8 mouse cellular contexts compared by ENCODE assay signal in genomic region chr2:110362432-110363283, GRCm38 (mm10). TPM values are rescaled to one million over a fixed set of nuclear protein-coding genes. Genes with fewer than 3 reads are reported as not detected.
DNase-seq lines count a peak whose midpoint lies in the region; ATAC-seq and TF ChIP-seq lines count a peak whose summit lies in the region.

Gene Fibin (minus strand): TSS chr2:110363183.

- peak within 1 kb of the TSS; percentile 39 for H3K4me3 ChIP-seq in hindbrain, embryonic 11.5 days (ENCODE audit: low read depth, low read length)
- H3K4me3 ChIP-seq in lung, embryonic 14.5 days (ENCODE audit: low read depth, low read length) = peak within 1 kb of the TSS; percentile 45

- ATAC-seq in hindbrain, embryonic 11.5 days (ENCODE audit: low FRiP score) = peak; percentile 81
- ATAC-seq in lung, embryonic 14.5 days (ENCODE audit: insufficient read depth) = peak; percentile 74

- no peaks in the 10 kb centered on the region for H3K4me1 ChIP-seq in hindbrain, embryonic 11.5 days (replicated peaks; ENCODE audit: control insufficient read depth, insufficient read depth, low read length)
- H3K4me1 ChIP-seq in lung, embryonic 14.5 days (ENCODE audit: insufficient read depth) = no peaks in the 10 kb centered on the region; the same call in 1 of the 2 replicates

- H3K9me3 ChIP-seq in hindbrain, embryonic 11.5 days (ENCODE audit: control insufficient read depth, low read length) = no peaks in the 10 kb centered on the region
- no peaks in the 10 kb centered on the region for H3K9me3 ChIP-seq in lung, embryonic 14.5 days (ENCODE audit: low read depth, low read length)

- H3K27me3 ChIP-seq in hindbrain, embryonic 11.5 days (ENCODE audit: control insufficient read depth, insufficient read depth, low read length) = no peaks in the 10 kb centered on the region
- H3K27me3 ChIP-seq in lung, embryonic 14.5 days (ENCODE audit: insufficient read depth, low read length) = 0 out of 2 replicates have a peak, but pooled peaks cover 4% of the 10 kb centered on the region

- peak; percentile 30 for DNase-seq in layer of hippocampus, adult 11-12 months (ENCODE audit: low spot score)
- no peak for DNase-seq in layer of hippocampus, adult 9-10 months (ENCODE audit: low spot score)
- peak; percentile 19 to 42 for DNase-seq in frontal cortex, postnatal 14 days (ENCODE audit: low spot score in 2 of 2)
- peak; percentile 57 for DNase-seq in hindbrain, embryonic 11.5 days (ENCODE audit: low spot score)
- DNase-seq in layer of hippocampus, postnatal 10 days (ENCODE audit: low spot score in 2 of 2) = peak; percentile 36 to 63
- peak; percentile 72 for DNase-seq in lung, embryonic 14.5 days
- DNase-seq in ovary, postnatal 36 days (ENCODE audit: low spot score) = peak; percentile 54
- no peak for DNase-seq in adipocyte (ENCODE audit: low spot score)

- TF ChIP-seq CTCF in lung, embryonic 14.5 days (IDR thresholded peaks at IDR 0.05; ENCODE audit: low read depth) = peak; percentile 55

- 2% methylated on average over 33 of the region's 33 CpGs for WGBS in hindbrain, embryonic 11.5 days
- WGBS in lung, embryonic 14.5 days = 2% methylated on average over 33 of the region's 33 CpGs

- H3K36me3 ChIP-seq in hindbrain, embryonic 11.5 days (ENCODE audit: control insufficient read depth, insufficient read depth, low read length) = no peaks in the 10 kb centered on the region
- H3K36me3 ChIP-seq in lung, embryonic 14.5 days (ENCODE audit: insufficient read depth) = no peaks in the 10 kb centered on the region

- H3K9ac ChIP-seq in hindbrain, embryonic 11.5 days (ENCODE audit: low read depth, low read length) = peak within 1 kb of the TSS; percentile 58
- peak within 1 kb of the TSS; percentile 65 for H3K9ac ChIP-seq in lung, embryonic 14.5 days

- H3K27ac ChIP-seq in hindbrain, embryonic 11.5 days (ENCODE audit: low read depth, low read length) = no peak within 1 kb of the TSS
- H3K27ac ChIP-seq in lung, embryonic 14.5 days (ENCODE audit: low read depth) = peak within 1 kb of the TSS; percentile 85

- peak within 1 kb of the TSS; percentile 81 for H3K4me2 ChIP-seq in hindbrain, embryonic 11.5 days (replicated peaks; ENCODE audit: low read depth, low read length)
- peak within 1 kb of the TSS; percentile 62 for H3K4me2 ChIP-seq in lung, embryonic 14.5 days

RNA-seq across cellular contexts. Expression of gene Fibin, which starts in this region (rescaled TPM):
- polyA plus RNA-seq in hindbrain, embryonic 11.5 days (2014; fragmentation: Nextera tagmentation; extraction: Ambion mirVana) = 10.1 and 11.5 TPM in 2 replicates
- total RNA-seq in layer of hippocampus, postnatal 10 days (2021) = 1 to 10 TPM; 2.9 to 4.0 TPM
- polyA plus RNA-seq in lung, embryonic 14.5 days (2014; fragmentation: Nextera tagmentation; extraction: Ambion mirVana) = 33.5 and 36.2 TPM in 2 replicates

Comparison
In these comparisons a context has a peak if more than half of its experiments do, and no peak if none do; other contexts are left out.
1. DNase-seq: peak in layer of hippocampus, adult 11-12 months (single experiment), frontal cortex, postnatal 14 days (2 of 2), hindbrain, embryonic 11.5 days (single experiment), layer of hippocampus, postnatal 10 days (2 of 2), lung, embryonic 14.5 days (single experiment) and ovary, postnatal 36 days (single experiment); none in layer of hippocampus, adult 9-10 months (single experiment) and adipocyte (single experiment).